Mouse (Mus musculus) cerebellum, adult 2 months (tissue): ENCODE measurements at regions not wholly inside any gene's neighbourhood (a gene's known extent, or its start where the extent isn't known, plus 50 kb on each side); places are given as distances from the start of the nearest gene placed in this dataset.

Experiments
- DNase-seq, 2 experiments: peaks; one replicate each; pipeline ENCODE4 v3.0.0; 2021
- H3K27ac ChIP-seq: fragments of 200-500 bp; 2 replicates; pipeline ENCODE4 v1.5.1; 2012; ENCODE audit warnings: low read length, control low read depth, inconsistent platforms; ENCODE audit not compliant: insufficient read depth
- H3K27me3 ChIP-seq: fragments of 200-500 bp; 2 replicates; pipeline ENCODE4 v1.6.1; 2012; ENCODE audit warnings: inconsistent platforms, mild to moderate bottlenecking, low read length, moderate library complexity; ENCODE audit not compliant: control insufficient read depth, insufficient read depth
- H3K4me1 ChIP-seq: fragments of 200-500 bp; 2 replicates; pipeline ENCODE4 v1.6.1; 2011; ENCODE audit warnings: low read length; ENCODE audit not compliant: control insufficient read depth, insufficient read depth
- H3K4me3 ChIP-seq: fragments of 200-500 bp; replicated peaks from 2 replicates; pipeline ENCODE3; 2011; ENCODE audit warnings: mild to moderate bottlenecking, low read depth, low read length, control low read depth; ENCODE audit not compliant: insufficient read depth
- CTCF ChIP-seq: fragments of 200-500 bp; IDR thresholded peaks from 2 replicates; pipeline ENCODE4 v1.5.1; 2011; ENCODE audit warnings: low read depth, mild to moderate bottlenecking, control low read depth, low read length, moderate library complexity, borderline replicate concordance; ENCODE audit not compliant: insufficient read depth
- POLR2A ChIP-seq: fragments of 200-500 bp; IDR thresholded peaks from 2 replicates; pipeline ENCODE4 v1.6.1; 2011; ENCODE audit warnings: low read length, control low read depth, borderline replicate concordance; ENCODE audit not compliant: insufficient read depth
- WGBS: fragments of 180-500 bp; shearing (Covaris S2); methylation state at CpG from one replicate; pipeline ENCODE4 v1.1.7; 2018; 5-methylcytosine and 5-hydroxymethylcytosine counted together

GRCm38 (mm10) chr3:51115921-51116320 is 108.3 kb upstream of the Noct start:
- DNase-seq, result no peak
- no peak overlapping the region for H3K4me3 ChIP-seq
- no peaks in the 10 kb centered on the region for H3K27me3 ChIP-seq
- TF ChIP-seq CTCF (no peak), POLR2A (no peak)
- 68% methylated on average over 2 of the region's 2 CpGs for WGBS
- H3K27ac ChIP-seq, result no peak overlapping the region
- H3K4me1 ChIP-seq, result peaks cover 3% of the 10 kb centered on the region; the same call in 1 of the 2 replicates

- H3K27me3 ChIP-seq, result no peaks in the 10 kb centered on the region
- 93% methylated on average over 7 of the region's 7 CpGs for WGBS
- no peak for DNase-seq
- H3K4me3 ChIP-seq, result no peak overlapping the region
- TF ChIP-seq POLR2A (no peak), CTCF (no peak)
- H3K4me1 ChIP-seq, result peaks cover 3% of the 10 kb centered on the region; the same call in 1 of the 2 replicates
- H3K27ac ChIP-seq, result no peak overlapping the region
Measured at GRCm38 (mm10) chr3:51118706-51119105, 105.5 kb upstream of the Noct start.

- no peak overlapping the region for H3K4me3 ChIP-seq
- H3K27ac ChIP-seq, result no peak overlapping the region
- no peak for TF ChIP-seq POLR2A
- TF ChIP-seq CTCF, result no peak
- H3K4me1 ChIP-seq, result peaks cover 3% of the 10 kb centered on the region; the same call in 1 of the 2 replicates
- no peaks in the 10 kb centered on the region for H3K27me3 ChIP-seq
- 14% methylated on average over 12 of the region's 12 CpGs for WGBS
- DNase-seq, result peak; percentile 24 to 59
Measured at GRCm38 (mm10) chr3:51120522-51120921, 103.7 kb upstream of the Noct start.

- WGBS, result 16% methylated on average over 9 of the region's 9 CpGs
- H3K4me3 ChIP-seq, result no peak overlapping the region
- H3K27ac ChIP-seq, result no peak overlapping the region
- TF ChIP-seq POLR2A, result no peak
- TF ChIP-seq CTCF, result peak; percentile 55; the same call in 1 of the 2 replicates
- H3K4me1 ChIP-seq, result peaks cover 3% of the 10 kb centered on the region; the same call in 1 of the 2 replicates
- peak; percentile 53 to 61 for DNase-seq
- H3K27me3 ChIP-seq, result no peaks in the 10 kb centered on the region
Measured at GRCm38 (mm10) chr3:51121703-51122540, 102.3 kb upstream of the Noct start.

- 100% methylated on average over 1 of the region's 1 CpGs for WGBS
- Histone ChIP-seq H3K27me3 (no peaks in the 10 kb centered on the region), H3K4me3 (no peak overlapping the region), H3K4me1 (peaks cover 3% of the 10 kb centered on the region; the same call in 1 of the 2 replicates), H3K27ac (no peak overlapping the region)
- no peak for TF ChIP-seq CTCF
- no peak for TF ChIP-seq POLR2A
- DNase-seq, result no peak
Measured at GRCm38 (mm10) chr3:51122541-51122935, 101.7 kb upstream of the Noct start.

GRCm38 (mm10) chr3:51127875-51128274 is 96.4 kb upstream of the Noct start:
- TF ChIP-seq CTCF (no peak), POLR2A (no peak)
- H3K27ac ChIP-seq, result no peak overlapping the region
- DNase-seq, result no peak
- no peaks in the 10 kb centered on the region for H3K4me1 ChIP-seq
- H3K27me3 ChIP-seq, result no peaks in the 10 kb centered on the region
- WGBS, result 78% methylated on average over 1 of the region's 1 CpGs
- no peak overlapping the region for H3K4me3 ChIP-seq

- no peak for DNase-seq
- 92% methylated on average over 10 of the region's 10 CpGs for WGBS
- TF ChIP-seq CTCF (no peak), POLR2A (no peak)
- Histone ChIP-seq H3K4me1 (no peaks in the 10 kb centered on the region), H3K27me3 (no peaks in the 10 kb centered on the region), H3K4me3 (no peak overlapping the region), H3K27ac (no peak overlapping the region)
Measured at GRCm38 (mm10) chr3:51128491-51129155, 95.6 kb upstream of the Noct start.

- Histone ChIP-seq H3K4me1 (no peaks in the 10 kb centered on the region), H3K27me3 (no peaks in the 10 kb centered on the region), H3K27ac (no peak overlapping the region), H3K4me3 (no peak overlapping the region)
- WGBS, result 79% methylated on average over 5 of the region's 5 CpGs
- TF ChIP-seq POLR2A (no peak), CTCF (no peak)
- DNase-seq, result no peak
Measured at GRCm38 (mm10) chr3:51130709-51131108, 93.5 kb upstream of the Noct start.
